Mouse (Mus musculus) bone marrow, adult 2 months (tissue): ENCODE measurements around the gene Dgkz.

ENCODE experiments used
- CTCF ChIP-seq: fragments of 200-500 bp; IDR thresholded peaks from 2 replicates; pipeline ENCODE4 v1.5.1; 2011; ENCODE audit warnings: low read length, control low read depth; ENCODE audit not compliant: control insufficient read depth, insufficient read depth
- POLR2A ChIP-seq: fragments of 200-500 bp; IDR thresholded peaks from 2 replicates; pipeline ENCODE4 v1.6.1; 2011; ENCODE audit warnings: low read depth, mild to moderate bottlenecking, control low read depth, low read length, borderline replicate concordance; ENCODE audit not compliant: control insufficient read depth

- TF ChIP-seq CTCF (no peak), POLR2A (no peak)
Measured at GRCm38 (mm10) chr2:91934826-91935525, 40.7 kb downstream of the Dgkz start.
